Mouse (Mus musculus) retina, adult 2 months (tissue): ENCODE data around the gene Hypm.

Experiments used
- DNase-seq: peaks from one replicate; pipeline ENCODE4 v3.0.0-alpha.2; 2012; ENCODE audit warnings: low read depth, low spot score

Gene Hypm

DNA sequence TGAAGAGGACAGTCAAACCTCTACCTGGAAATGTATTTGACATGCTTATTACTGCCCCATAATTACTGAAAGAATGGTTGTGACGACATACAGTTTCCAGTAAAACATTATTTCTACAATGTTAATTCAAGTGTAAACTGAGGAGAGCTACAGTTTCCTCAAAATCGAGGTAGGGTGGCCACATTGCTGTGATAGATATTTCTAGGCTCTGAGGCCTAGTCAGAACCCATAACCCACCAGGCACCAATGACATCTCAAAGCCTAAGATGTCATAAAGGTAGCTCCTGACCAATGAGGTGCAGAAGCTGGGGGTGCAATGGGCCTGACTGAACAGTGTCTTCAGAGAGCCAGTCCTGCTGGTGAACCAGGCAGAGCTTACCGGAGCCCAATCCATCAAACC is at the start of gene Hypm:
TSS of gene Hypm (plus strand) at position 301 of the 400 bp plus-strand sequence.
- no peak for DNase-seq

DNA sequence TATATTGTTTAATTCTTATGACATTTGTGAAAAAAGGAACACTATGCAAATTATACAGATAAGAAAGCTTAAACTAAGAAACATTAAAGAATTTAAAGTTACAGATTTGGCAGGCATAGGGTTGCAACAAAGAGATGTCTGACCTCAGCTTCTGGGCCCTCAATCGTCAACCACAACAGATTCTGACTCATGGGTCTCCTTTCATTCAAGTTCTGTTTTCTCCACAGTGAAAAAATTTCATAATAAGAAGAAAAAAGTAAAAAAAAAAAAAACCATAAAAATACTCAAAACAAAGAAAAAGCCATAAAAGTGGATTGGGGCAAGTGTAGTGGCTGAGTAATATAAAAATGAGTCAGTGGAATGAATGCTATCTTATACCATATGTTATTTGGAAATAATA is 36.6 kb upstream of the Hypm start:
- DNase-seq, result no peak

DNA sequence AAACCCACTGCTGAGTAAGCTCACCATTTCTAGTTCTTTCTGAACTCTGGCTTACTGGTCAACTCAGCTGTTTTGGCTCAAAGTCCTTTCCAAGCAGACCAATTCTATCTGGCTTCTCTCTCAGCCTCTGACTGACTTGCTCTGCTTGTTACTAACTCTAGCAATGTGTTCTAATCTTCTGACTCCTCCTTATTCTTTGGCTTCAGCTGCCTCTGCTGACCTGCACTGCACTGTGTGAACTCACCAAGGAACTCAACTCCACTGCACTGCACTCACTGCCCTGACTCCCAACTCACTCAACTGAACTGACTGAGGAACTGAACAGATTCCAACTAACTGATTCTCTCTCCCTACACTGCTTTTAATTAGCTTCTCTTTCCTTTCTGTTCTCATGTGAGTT is 34.3 kb upstream of the Hypm start:
- no peak for DNase-seq

DNA sequence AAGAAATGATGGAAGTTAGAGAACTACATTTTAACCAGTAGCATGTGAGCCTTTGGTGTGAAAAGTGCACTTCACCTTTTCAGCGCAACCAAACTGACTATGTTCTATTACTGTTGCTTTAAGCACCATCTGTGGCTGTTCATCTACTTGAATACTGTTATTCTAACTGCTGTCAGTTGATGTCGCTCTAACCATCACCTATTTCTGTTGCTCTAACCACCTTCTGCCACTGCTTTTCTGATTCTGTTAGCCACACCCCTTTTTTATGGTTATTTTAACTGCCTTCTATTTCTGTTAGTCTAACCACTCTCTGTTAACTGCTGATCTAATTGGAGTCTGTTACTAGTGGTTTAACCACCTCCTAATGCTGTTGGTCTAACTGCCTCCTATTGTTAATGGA is 11.9 kb upstream of the Hypm start:
- DNase-seq, result no peak

DNA sequence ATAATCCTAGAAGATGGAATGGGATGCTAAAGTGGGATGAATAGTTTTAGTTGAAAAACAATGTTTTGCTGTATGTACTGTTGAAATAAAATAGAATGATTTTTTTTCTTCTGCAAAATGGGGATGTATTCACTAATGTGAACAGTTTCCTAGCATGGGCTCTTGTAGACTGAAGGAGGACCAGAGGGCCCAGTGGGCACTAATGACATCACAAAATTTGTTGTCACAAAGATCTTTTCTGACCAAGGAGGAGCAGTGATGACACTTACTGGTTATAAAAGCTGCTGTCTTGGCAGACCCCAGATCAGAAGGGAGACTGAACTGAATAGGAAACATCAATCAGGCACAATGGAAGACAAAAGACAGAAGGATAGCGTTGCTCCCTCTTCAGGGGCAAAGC is 2.7 kb downstream of the Hypm start, which contains the start of gene H2al3:
TSS of gene H2al3 (plus strand) at position 301 of the 400 bp plus-strand sequence.
- no peak for DNase-seq

- DNase-seq, result no peak
Observed at GRCm38 (mm10) chrX:9861859-9862258, 15.1 kb downstream of the Hypm start.

DNA sequence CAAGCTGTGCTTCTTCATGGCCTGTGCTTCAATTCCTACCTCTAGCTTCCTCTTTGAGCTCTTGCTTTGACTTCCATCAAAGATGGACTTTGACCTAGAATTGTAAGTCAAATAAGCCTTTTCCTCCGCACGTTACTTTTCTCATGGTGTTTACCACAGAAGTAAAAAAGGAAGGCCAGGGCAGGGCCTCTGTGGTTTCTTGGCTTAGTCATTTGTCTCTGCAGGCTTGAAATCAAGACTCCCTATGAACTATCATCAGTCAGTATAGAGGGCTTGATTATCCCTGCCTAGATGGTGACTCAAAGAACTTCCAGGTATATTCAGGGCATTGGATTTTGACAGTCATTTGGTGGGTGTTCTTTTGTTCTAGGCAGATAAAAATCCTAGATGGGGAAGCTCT is 28.8 kb downstream of the Hypm start:
- no peak for DNase-seq

GRCm38 (mm10) chrX:9885322-9885721 is 38.6 kb downstream of the Hypm start, which contains the start of gene Sytl5:
TSS of gene Sytl5 (plus strand) at chrX:9885622.
- no peak for DNase-seq
